Mouse (Mus musculus) Patski (cell line): ENCODE results near the gene Rnf2. TPM values are rescaled to one million over a fixed set of nuclear protein-coding genes. Genes with fewer than 3 reads are reported as not detected.
"Not testable (repeated sequence)": the region's sequence is repeated elsewhere in the genome, so short reads cannot be mapped to it uniquely, and the experiment has no call there.

Experiments used
- ATAC-seq: fragments of 100-300 bp; one replicate; pipeline ENCODE4 v1.8.0; 2021
- CTCF ChIA-PET: fragments of 350-600 bp; sonication (Branson Sonifier 250); formaldehyde crosslinking; loops from one replicate; lab custom pipeline; 2022; ENCODE audit warnings: inconsistent platforms; lab: Charles Lee
- POLR2A ChIA-PET: fragments of 350-600 bp; sonication (Branson Sonifier 250); formaldehyde crosslinking; loops from one replicate; lab custom pipeline; 2022; ENCODE audit warnings: antibody characterized with exemption, inconsistent platforms; lab: Charles Lee
- DNase-seq: peaks from one replicate; pipeline ENCODE4 v3.0.0-alpha.2; 2011; ENCODE audit warnings: low read depth, low spot score
- H3K27me3 ChIP-seq: fragments of 371-371 bp; one replicate; pipeline ENCODE4 v1.5.1; 2021
- CTCF ChIP-seq: fragments of 100-300 bp; IDR thresholded peaks from one replicate; pipeline ENCODE4 v1.5.1; 2021
- in situ Hi-C: fragments of 300-500 bp; cut with MboI; formaldehyde crosslinking; loops from 3 replicates; pipeline ENCODE4 v1.11.1; 2018; ENCODE audit warnings: low pct_unique_long_range_greater_than_20kb, mixed read lengths
- polyA plus RNA-seq: library from polyadenylated mRNA; unstranded; gene quantifications from one replicate; pipeline ENCODE4 v1.2.3, GENCODE M21; 2021

The Rnf2 gene
- polyA plus RNA-seq, 1 experiment from 2014 or later: 49.0 TPM

DNA sequence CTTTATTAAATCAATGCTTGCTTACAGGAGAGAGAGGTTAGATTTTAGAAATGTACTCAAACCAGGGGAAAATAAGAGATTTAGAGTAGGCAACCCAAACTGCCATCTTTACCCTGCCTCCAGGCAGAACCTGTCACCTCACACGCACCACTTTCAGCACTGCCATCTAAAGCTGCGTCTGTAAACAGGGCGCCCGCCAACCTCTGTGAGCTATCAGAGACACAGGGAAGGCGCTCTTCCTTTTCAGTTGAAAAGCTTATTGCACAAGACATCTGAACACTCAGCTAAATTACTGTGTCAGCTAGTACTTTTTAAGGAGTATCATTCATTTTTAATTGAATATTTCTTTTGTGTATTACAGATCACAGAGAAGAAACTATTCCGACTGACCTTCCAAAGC lies 10.9 kb downstream of the Rnf2 start:
- CTCF ChIA-PET: interaction anchor here (1.6 kb wide), 1 partner anchor 10 kb away, joined by 5 read pairs; no protein-coding TSS in a partner anchor
- no peak for TF ChIP-seq CTCF
- in situ Hi-C loops: loop anchor here (10.0 kb wide), 1 partner anchor 215 kb away; no protein-coding TSS in a partner anchor
- no peaks in the 10 kb centered on the region for H3K27me3 ChIP-seq
- POLR2A ChIA-PET: no interaction called here
- ATAC-seq: no peak
- DNase-seq: no peak

DNA sequence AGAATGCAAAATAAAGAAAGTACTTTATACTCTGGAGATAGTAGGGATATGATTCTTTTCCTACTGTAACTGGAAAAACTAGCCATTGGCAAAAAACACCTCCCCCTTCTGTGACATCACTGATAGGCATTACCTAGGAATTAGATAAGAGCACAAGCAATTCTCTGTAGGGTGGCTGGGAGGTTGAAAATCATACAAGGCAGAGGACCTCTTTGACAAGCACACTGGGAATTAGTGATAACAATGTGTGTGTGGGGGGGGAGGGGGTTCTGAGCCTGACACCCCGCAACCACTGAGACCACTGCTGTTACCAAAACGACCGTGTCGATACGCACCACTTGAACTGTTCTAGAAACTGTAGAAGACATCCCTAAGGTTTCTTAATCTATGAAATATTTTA lies 16.0 kb downstream of the Rnf2 start:
- no peak for TF ChIP-seq CTCF
- DNase-seq (no peak), ATAC-seq (no peak)
- CTCF ChIA-PET: no interaction called here
- in situ Hi-C loops: loop anchor here (10.0 kb wide), 1 partner anchor 220 kb away; no protein-coding TSS in a partner anchor
- POLR2A ChIA-PET: no interaction called here
- H3K27me3 ChIP-seq: no peaks in the 10 kb centered on the region

DNA sequence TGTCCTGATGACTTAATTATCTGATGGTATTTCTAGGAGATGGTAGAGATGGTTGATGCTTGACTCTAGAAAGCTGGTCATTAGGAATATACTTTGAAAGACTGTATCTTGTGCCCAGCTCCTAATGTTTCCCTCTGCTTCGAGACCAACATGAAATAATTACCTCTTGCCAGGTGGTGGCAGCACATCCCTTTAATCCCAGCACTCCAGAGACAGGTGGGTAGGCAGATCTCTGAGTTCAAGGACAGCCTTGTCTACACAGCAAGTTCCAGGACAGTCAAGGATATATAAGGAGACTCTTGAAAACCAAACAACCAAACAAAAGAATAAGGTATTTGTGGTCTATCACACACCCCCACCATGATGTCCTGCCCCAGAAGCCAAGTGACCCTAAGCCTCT lies 17.2 kb downstream of the Rnf2 start:
- TF ChIP-seq CTCF: peak; percentile 55
- in situ Hi-C loops: loop anchor here (10.0 kb wide), 1 partner anchor 221 kb away; no protein-coding TSS in a partner anchor
- no peak for ATAC-seq
- no peak for DNase-seq
- ChIA-PET CTCF (interaction anchor here (1.6 to 3.5 kb wide), 2 partner anchors 9 to 223 kb away, joined by 4 to 14 read pairs; no protein-coding TSS in a partner anchor), POLR2A (no interaction called here)
- no peaks in the 10 kb centered on the region for H3K27me3 ChIP-seq

DNA sequence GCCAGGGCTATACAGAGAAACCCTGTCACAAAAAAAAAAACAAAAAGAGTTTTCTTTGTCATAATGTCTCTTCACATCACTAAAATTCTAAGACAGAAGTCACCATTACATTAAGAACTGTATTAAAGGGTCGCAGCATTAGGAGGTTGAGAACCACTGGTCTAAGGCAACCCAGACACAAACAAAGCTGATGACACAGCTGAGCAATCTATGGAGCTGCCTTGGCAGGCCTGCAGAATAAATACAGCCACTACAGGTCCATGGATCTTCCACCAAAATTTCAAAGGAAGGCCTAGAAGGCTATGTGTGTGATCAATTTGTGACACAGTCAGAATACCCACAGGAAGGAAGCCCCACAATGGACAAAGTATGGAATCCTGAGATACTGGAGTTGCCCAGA lies 18.3 kb downstream of the Rnf2 start:
- in situ Hi-C loops: loop anchor here (10.0 kb wide), 1 partner anchor 222 kb away; no protein-coding TSS in a partner anchor
- CTCF ChIA-PET: interaction anchor here (1.4 to 3.5 kb wide), 3 partner anchors 10 to 224 kb away, joined by 3 to 14 read pairs (median 4); no protein-coding TSS in a partner anchor
- no peak for DNase-seq
- no peak for TF ChIP-seq CTCF
- ATAC-seq: no peak
- no peaks in the 10 kb centered on the region for H3K27me3 ChIP-seq
- POLR2A ChIA-PET: no interaction called here

DNA sequence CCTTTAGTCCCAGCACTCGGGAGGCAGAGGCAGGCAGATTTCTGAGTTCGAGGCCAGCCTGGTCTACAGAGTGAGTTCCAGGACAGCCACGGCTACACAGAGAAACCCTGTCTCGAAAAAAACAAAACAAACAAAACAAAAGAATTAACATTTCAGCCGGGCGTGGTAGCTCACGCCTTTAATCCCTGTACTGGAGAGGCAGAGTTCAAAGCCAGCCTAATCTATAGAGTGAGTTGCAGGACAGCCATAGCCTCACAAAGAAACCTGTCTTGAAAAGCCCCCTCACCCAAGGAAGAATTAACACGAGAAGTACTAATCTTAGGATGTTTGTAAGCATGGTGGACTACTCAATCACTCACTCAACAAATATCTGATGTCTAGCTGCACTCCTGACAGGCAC lies 28.4 kb downstream of the Rnf2 start:
- CTCF ChIA-PET, POLR2A ChIA-PET, H3K27me3 ChIP-seq, in situ Hi-C loops, ATAC-seq, DNase-seq: not testable (repeated sequence)

DNA sequence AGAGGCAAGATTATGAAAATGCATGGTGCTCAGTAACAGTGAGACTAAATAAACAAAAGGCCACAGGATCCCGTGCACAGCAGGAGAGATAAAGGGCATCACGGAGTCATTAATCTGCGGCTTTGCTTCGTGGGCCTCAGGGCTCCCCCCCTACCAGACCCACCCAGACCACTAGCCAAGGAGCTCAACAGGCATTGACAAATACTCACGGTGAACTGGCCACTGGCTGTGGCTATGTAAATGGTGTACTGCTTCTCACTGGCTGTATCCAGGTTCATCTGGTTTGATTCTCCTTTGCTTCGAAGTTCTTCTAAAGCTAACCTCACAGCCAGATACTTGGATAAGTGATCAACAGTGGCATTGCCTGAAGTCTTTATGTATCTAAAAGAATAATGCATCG lies 29.3 kb downstream of the Rnf2 start:
- no peak for TF ChIP-seq CTCF
- POLR2A ChIA-PET: no interaction called here
- DNase-seq: no peak
- in situ Hi-C loops: no loop called here
- CTCF ChIA-PET: no interaction called here
- H3K27me3 ChIP-seq: no peaks in the 10 kb centered on the region
- no peak for ATAC-seq

DNA sequence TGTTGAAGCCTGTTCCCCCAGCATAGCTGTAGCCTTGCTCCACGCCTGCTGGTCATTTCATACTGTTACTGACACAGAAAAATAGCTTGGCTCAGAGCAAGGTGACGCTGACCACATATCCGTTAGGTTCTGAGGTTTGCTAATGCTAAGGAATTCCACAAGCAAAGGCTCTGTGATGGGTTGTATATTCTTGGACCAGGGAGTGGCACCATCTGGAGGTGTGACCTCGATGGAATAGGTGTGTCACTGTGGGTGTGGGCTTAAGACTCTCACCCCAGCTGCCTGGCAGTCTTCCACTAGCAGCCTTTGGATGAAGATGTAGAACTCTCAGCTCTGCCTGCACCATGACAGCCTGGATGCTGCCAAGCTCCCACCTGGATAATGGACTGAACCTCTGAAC lies 34.2 kb downstream of the Rnf2 start:
- no peak for TF ChIP-seq CTCF
- DNase-seq: no peak
- in situ Hi-C loops: no loop called here
- POLR2A ChIA-PET: interaction anchor here (0.6 kb wide), 1 partner anchor 33 kb away, joined by 3 read pairs; no protein-coding TSS in a partner anchor
- CTCF ChIA-PET: interaction anchor here (1.1 kb wide), 1 partner anchor 240 kb away, joined by 4 read pairs; no protein-coding TSS in a partner anchor
- ATAC-seq: no peak
- no peaks in the 10 kb centered on the region for H3K27me3 ChIP-seq

DNA sequence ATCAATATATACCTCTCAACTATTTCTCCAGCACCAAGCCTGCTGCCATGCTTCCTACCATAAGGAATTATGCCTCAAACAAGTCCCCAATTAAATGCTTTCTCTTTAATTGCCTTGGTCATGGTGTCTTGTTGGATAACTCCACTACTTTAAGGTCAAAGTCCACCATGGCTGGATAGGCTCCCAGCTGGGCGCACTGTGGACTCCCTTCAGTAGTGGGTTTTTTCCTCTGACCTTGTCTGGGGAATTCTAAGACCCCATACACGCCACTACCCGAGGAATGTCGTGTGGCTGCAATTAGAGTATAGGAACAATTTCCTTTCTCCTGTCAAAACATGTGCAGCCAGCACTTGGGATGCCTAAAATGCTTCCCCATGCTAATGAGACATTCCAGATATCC lies 35.8 kb downstream of the Rnf2 start:
- DNase-seq (no peak), ATAC-seq (no peak)
- in situ Hi-C loops: no loop called here
- TF ChIP-seq CTCF: no peak
- POLR2A ChIA-PET: no interaction called here
- CTCF ChIA-PET: no interaction called here
- H3K27me3 ChIP-seq: no peaks in the 10 kb centered on the region

DNA sequence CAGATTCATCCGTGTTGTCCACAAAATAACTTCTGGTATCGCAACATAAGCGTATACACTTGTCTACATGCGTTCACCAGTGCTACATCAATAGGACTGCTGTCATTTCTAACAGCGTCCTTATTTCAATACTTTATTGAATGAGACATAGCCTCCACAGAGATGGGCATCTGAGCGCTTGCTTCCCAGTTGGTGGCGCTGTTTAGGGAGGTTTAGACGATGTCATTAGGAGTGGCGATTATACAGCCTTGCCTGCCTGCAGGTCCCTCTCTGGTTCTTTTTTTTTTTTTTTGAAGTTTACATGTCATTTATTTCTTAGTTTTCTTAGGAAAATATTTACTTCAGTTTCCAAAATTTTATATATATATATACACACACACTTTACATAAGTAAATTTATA lies 39.5 kb downstream of the Rnf2 start:
- ATAC-seq (no peak), DNase-seq (no peak)
- TF ChIP-seq CTCF: peak; percentile 20
- H3K27me3 ChIP-seq: no peaks in the 10 kb centered on the region
- ChIA-PET CTCF (no interaction called here), POLR2A (no interaction called here)
- in situ Hi-C loops: no loop called here

DNA sequence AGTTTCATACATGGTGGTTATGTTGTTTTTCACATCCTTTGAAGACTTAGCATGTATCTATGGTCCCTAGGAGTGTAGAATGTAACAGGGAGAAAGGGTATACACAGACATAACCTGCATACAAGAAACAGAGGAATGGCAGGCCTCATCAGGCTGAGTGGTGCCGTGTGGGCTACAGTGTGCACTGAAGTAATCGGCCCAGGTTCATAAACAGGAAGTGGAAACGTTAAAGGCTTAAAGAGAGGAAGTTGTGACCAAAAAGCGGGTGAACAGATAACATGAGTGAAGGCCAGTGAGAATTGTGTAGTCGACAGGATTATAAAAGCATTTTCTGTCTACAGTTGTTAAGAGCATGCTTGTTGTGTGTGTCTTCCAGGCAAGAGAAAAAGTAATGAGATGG lies 43.7 kb downstream of the Rnf2 start:
- ATAC-seq (no peak), DNase-seq (no peak)
- no peaks in the 10 kb centered on the region for H3K27me3 ChIP-seq
- in situ Hi-C loops: no loop called here
- ChIA-PET POLR2A (no interaction called here), CTCF (no interaction called here)
- TF ChIP-seq CTCF: no peak

DNA sequence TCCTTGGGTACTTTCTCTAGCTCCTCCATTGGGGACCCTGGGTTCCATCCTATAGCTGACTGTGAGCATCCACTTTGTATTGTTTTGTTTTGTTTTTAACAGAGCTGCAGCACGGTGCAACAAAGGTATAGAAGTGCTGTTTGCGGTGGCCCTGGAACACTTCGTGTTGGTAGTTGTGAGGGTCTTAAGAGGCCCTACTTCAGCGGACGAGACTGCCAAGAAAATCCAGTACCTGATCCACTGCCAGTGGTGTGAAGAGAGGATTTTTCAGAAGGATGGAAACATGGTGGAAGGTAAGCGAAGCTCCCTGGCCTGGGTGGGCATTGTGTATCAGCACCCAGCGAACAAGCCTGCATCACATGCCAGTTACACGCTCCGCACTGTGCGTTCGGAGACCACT lies 48.8 kb downstream of the Rnf2 start:
- TF ChIP-seq CTCF: no peak
- ChIA-PET CTCF (no interaction called here), POLR2A (no interaction called here)
- H3K27me3 ChIP-seq: no peaks in the 10 kb centered on the region
- no peak for ATAC-seq
- in situ Hi-C loops: no loop called here
- no peak for DNase-seq

DNA sequence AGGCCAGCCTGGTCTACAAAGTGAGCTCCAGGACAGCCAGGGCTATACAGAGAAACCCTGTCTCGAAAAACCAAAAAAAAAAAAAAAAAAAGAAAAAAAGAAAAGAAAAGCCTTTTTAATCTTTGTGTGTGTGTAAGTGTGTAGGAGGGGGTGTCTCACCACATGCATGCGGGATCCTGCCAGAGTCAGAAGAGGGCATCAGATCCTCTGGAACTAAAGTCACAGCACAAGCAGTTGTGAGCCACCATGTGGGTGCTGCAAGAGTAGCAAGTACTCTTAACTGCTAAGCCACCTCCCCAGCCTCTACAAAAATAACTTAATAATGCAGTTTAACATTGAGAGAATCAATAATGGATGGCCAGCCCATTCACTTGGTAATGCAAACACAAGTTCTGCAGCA lies 49.9 kb downstream of the Rnf2 start:
- in situ Hi-C loops: no loop called here
- no peaks in the 10 kb centered on the region for H3K27me3 ChIP-seq
- ChIA-PET POLR2A (no interaction called here), CTCF (interaction anchor here (1.2 kb wide), 1 partner anchor 28 kb away, joined by 3 read pairs; no protein-coding TSS in a partner anchor)
- no peak for DNase-seq
- no peak for ATAC-seq
- TF ChIP-seq CTCF: no peak
